Mouse (Mus musculus) megakaryocyte progenitor cell, adult 5-6 weeks (primary cell): ENCODE measurements around the gene Olfr642. TPM values are rescaled to one million over a fixed set of nuclear protein-coding genes. Genes with fewer than 3 reads are reported as not detected.

ENCODE experiments used
- ATAC-seq: replicated peaks from 2 replicates; pipeline ENCODE4 v1.8.0; 2016; ENCODE audit warnings: mild to moderate bottlenecking, moderate TSS enrichment, inconsistent platforms; ENCODE audit not compliant: poor library complexity
- total RNA-seq, 2 experiments: library from RNA; stranded (forward) in 1 of 2; stranded (reverse) in 1 of 2; fragments of 157-497, 149-512 nt in 1 of 2; fragments of 200-1000 nt in 1 of 2; gene quantifications; 2 replicates each; pipeline versions ENCODE4 v1.2.3 to v1.2.4; 2015 to 2017

Olfr642 gene
- total RNA-seq (2015) (not detected in 2 replicates), total RNA-seq (2017) (not detected in 2 replicates)

DNA sequence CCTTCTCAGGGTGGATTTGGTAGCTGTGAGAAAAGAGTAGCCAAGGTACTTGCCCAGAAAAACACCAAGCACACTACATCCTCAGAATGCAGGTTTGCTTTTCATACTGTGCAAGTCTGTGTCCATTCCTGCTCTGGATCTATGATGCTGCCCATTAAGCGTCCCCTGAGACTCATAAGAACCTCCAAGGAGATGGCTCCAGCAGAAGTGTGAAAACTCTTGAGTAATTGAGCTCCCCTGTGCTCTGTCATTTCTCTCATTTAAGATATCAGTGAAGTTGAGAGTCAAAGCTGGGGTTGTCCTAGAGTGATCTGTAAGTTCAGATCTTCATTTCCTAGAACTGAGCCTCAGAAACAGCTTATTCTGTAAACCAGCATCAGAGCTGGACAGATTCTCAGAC is at the start of gene Olfr642:
Olfr642 (minus strand) TSS at position 101 of the 400 bp plus-strand sequence.
- no peak for ATAC-seq

- no peak for ATAC-seq
These were observed 32.9 kb upstream of the Olfr642 start, which contains the start of gene Olfr645 for GRCm38 (mm10) chr7:104085365-104085764. TSS of gene Olfr645 (minus strand) at chr7:104085465.

DNA sequence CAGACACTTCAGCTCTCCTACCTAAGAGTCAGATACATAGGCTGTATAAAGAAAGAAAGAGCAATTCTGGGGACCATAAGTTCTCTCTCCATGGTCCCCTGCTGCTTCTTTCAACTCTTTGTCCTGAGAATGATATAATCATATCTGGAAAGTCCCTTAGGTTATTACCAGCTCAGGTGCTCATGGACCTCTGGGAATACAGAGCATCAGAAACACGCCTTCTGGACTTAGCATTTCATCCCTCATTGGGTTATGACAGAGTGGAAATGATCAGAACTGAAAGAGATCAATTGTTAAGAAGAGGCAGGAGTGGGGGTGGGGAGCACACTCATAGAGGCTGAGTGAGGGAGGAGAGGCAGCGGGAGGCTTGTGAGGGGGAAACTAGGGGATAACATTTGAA is 19.3 kb upstream of the Olfr642 start, which contains the start of gene Olfr644:
Olfr644 (minus strand) TSS at position 101 of the 400 bp plus-strand sequence.
- no peak for ATAC-seq

- no peak for ATAC-seq
These were observed 8.9 kb upstream of the Olfr642 start, which contains the start of gene 4930516K23Rik for GRCm38 (mm10) chr7:104061345-104061744. TSS of gene 4930516K23Rik (minus strand) at chr7:104061445.

DNA sequence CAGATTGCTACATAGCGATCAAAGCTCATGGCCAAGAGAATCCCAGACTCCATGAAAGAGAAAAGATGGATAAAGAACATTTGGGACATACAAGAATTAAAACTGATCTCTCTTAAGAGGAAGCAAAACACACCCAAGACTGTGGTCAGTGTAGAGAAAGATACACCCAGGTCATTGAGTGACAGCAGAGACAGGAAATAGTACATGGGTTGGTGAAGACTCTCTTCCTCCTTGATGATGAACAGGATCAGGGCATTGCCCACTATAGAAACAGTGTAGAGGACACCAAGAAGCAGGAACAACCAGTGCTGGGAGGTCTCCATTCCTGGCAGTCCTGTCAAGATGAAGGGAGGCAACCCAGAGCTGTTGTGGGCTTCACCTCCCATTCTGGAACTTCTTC is 6.7 kb upstream of the Olfr642 start:
- peak; percentile 63; the same call in 1 of the 2 replicates for ATAC-seq

DNA sequence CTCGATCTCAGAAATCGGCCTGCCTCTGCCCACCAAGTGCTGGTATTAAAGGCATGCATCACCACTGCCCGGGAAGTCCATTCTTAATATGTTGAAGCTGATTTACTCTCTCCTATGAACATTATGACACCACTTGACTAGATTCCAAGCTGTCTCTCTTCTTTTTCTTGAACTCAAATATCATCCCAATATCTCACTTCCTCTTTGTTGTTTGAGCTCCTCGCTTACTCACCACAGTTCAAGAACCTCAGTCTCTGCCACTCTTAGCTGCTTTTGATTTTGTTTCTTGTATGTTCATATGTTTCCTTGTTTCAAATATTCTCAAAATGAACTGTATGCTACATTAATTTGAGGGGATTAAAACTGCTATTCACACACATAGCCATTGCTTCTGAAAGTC is 1.7 kb downstream of the Olfr642 start:
- ATAC-seq: peak; percentile 83

DNA sequence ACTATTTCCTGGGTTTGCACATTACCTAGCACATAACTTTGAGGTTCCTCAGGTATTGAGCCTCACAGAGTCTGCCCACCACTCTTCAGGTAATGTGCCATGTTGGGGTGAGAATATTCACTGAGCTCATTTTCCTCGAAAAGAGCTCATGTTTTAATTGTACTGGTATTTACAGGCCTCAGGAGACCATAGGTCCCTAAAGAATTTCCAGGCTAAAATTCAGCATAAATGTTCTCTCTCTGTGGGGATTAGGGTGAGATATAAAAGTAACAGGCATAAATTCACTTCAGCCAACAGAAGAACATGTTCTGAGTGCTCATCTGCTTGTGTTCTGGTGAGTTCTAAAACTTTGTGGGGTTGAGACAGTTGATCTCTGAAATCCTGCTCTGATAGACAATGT is 17.3 kb downstream of the Olfr642 start, which contains the start of gene Olfr641:
Olfr641 (plus strand) TSS at position 301 of the 400 bp plus-strand sequence.
- no peak for ATAC-seq

DNA sequence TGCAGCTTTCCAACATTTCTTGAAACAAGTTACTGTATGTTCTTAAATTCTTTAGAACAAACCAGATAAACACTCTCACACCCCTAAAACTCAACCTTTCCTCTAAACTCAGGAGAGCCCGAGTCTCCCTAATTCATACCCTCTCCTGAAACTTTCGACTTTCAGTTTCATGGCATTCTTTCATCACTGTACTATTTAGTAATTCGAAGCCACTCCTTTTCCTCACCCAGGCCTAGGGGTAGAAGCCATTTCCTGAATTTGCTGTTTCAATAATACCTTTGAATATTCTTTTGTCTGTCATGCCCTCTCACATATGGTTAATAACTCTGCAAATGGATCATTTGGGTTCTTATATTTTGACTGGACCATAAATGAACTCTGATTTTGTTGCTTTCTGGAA is 25.5 kb downstream of the Olfr642 start:
- ATAC-seq: peak; percentile 86

DNA sequence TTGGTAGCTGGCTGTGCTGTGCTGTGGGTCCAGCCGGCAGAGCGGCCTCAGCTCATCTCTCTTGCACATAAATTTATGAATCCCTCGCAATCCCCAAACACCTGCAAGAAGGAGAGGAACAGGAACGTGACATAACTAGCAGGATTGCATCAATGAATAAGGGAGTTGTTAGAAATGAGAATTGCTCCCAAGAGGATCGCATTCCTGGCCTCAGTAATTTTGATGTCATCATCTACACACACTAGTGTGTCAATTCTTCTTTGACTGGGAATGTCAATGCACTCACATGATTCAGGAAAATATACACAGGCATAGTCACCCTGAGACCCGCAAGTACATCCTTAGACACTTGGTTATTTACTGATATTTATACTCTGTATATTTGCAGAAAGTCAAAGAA is 27.0 kb downstream of the Olfr642 start, which contains the start of gene Olfr640:
Olfr640 (minus strand) TSS at position 101 of the 400 bp plus-strand sequence.
- no peak for ATAC-seq

GRCm38 (mm10) chr7:104021651-104022050 is 30.8 kb downstream of the Olfr642 start:
- ATAC-seq: peak; percentile 81

DNA sequence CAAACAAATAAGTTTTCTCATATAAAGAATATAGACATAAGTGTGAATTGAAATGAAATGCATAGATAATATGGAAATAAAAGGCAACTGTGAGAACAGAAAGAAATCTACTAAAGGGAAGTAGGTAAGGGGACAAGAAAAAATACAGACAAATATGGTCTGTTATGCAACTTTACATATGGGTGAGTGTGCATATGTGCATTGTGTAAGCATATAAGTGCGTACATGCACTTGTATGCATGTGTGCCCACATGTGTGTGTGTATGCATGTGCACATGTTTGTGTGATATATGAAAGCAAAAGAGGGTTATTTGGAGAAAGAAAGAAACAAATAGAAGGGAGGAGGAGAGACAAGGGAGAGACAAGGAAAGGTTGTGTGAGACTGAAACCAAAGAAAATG is 33.5 kb downstream of the Olfr642 start:
- ATAC-seq: peak; percentile 73

- ATAC-seq: no peak
These were observed 35.3 kb downstream of the Olfr642 start, which contains the start of gene Olfr639 for GRCm38 (mm10) chr7:104017203-104017602. TSS of gene Olfr639 (minus strand) at chr7:104017303.

DNA sequence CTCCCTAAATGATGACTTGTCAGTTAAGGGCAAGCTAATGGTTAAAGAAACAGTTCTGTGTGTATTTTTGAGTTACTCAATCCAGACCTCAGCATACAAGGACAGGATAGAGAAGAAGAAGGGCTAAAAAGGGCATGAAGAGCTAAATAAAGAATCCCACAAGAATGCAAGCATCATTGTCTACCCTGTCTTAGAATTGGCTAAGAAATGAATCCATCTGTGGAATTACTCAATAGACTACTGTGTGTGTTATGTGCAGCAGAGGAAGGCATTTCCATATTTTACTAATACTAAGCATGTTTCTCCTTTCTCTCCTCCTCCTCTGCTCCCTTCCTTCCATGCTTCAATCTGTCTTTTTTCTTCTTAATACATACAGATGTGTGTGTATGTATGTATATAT is 53.3 kb downstream of the Olfr642 start:
- peak; percentile 85 for ATAC-seq

DNA sequence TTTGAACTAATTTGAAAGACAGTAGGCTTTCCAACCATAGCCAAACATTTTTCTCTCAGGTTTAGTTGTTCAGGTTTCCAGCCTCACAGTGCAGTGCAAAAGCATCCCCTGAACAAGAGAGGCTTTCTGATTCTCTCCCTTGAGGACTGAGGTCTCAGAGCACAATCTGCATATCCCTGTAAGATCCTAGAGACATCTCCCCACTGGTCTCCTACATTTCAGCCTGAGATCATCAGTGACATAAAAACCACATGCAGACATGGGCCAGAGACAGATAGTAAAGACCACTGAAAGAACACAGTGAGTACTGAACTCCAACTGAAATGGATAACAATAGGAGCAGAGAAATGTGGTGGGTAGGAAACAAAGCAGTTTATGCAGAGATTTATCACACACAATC is 54.0 kb downstream of the Olfr642 start, which contains the start of gene Olfr638:
Olfr638 (plus strand) TSS at position 301 of the 400 bp plus-strand sequence.
- ATAC-seq: no peak

Other genes starting within 250 kb of the Olfr642 start
- gene Hbb-bt, start 238.7 kb downstream of the Olfr642 start, total RNA-seq (2015): 16.9 and 36.5 TPM in 2 replicates
- 0.71 and 3.5 TPM in 2 replicates for gene Hbb-bt, start 238.7 kb downstream of the Olfr642 start, total RNA-seq (2017)
- 25.1 and 66.9 TPM in 2 replicates for gene Hbb-bs, start 224.6 kb downstream of the Olfr642 start, total RNA-seq (2015)
- gene Hbb-bs, start 224.6 kb downstream of the Olfr642 start, total RNA-seq (2017): 7.5 and 24.0 TPM in 2 replicates
- not detected in 2 replicates for gene Hbb-bh2, start 212.1 kb downstream of the Olfr642 start, total RNA-seq (2015)
- not detected in 2 replicates for gene Hbb-bh2, start 212.1 kb downstream of the Olfr642 start, total RNA-seq (2017)
- gene Hbb-bh1, start 209.5 kb downstream of the Olfr642 start, total RNA-seq (2015): not detected in 2 replicates
- not detected in 2 replicates for gene Hbb-bh1, start 209.5 kb downstream of the Olfr642 start, total RNA-seq (2017)
- not detected in 2 replicates for gene Hbb-y, start 199.4 kb downstream of the Olfr642 start, total RNA-seq (2015)
- not detected in 2 replicates for gene Hbb-y, start 199.4 kb downstream of the Olfr642 start, total RNA-seq (2017)
- not detected in 2 replicates for gene Olfr66, start 166.4 kb downstream of the Olfr642 start, total RNA-seq (2015)
- not detected in 2 replicates for gene Olfr66, start 166.4 kb downstream of the Olfr642 start, total RNA-seq (2017)
- not detected in 2 replicates for gene Olfr64, start 158.2 kb downstream of the Olfr642 start, total RNA-seq (2015)
- not detected in 2 replicates for gene Olfr64, start 158.2 kb downstream of the Olfr642 start, total RNA-seq (2017)
- gene Olfr65, start 149.2 kb downstream of the Olfr642 start, total RNA-seq (2015): not detected in 2 replicates
- gene Olfr65, start 149.2 kb downstream of the Olfr642 start, total RNA-seq (2017): not detected in 2 replicates
- gene Olfr631, start 123.8 kb downstream of the Olfr642 start, total RNA-seq (2015): not detected in 2 replicates
- not detected in 2 replicates for gene Olfr631, start 123.8 kb downstream of the Olfr642 start, total RNA-seq (2017)
- gene Olfr632, start 118.3 kb downstream of the Olfr642 start, total RNA-seq (2015): not detected in 2 replicates
- not detected in 2 replicates for gene Olfr632, start 118.3 kb downstream of the Olfr642 start, total RNA-seq (2017)
- gene Olfr633, start 108.2 kb downstream of the Olfr642 start, total RNA-seq (2015): not detected in 2 replicates
- gene Olfr633, start 108.2 kb downstream of the Olfr642 start, total RNA-seq (2017): not detected in 2 replicates
- gene Olfr635, start 81.5 kb downstream of the Olfr642 start, total RNA-seq (2015): not detected in 2 replicates
- gene Olfr635, start 81.5 kb downstream of the Olfr642 start, total RNA-seq (2017): not detected in 2 replicates
- gene Olfr638, start 53.9 kb downstream of the Olfr642 start, total RNA-seq (2015): not detected in 2 replicates
- gene Olfr638, start 53.9 kb downstream of the Olfr642 start, total RNA-seq (2017): not detected in 2 replicates
- gene Olfr639, start 35.4 kb downstream of the Olfr642 start, total RNA-seq (2015): 0.02 TPM in 1 of 2 replicates, not detected in the other
- gene Olfr639, start 35.4 kb downstream of the Olfr642 start, total RNA-seq (2017): not detected in 2 replicates
- gene Olfr640, start 27.1 kb downstream of the Olfr642 start, total RNA-seq (2015): not detected in 2 replicates
- not detected in 2 replicates for gene Olfr640, start 27.1 kb downstream of the Olfr642 start, total RNA-seq (2017)
- gene Olfr641, start 17.2 kb downstream of the Olfr642 start, total RNA-seq (2015): not detected in 2 replicates
- not detected in 2 replicates for gene Olfr641, start 17.2 kb downstream of the Olfr642 start, total RNA-seq (2017)
- gene 4930516K23Rik, start 8.8 kb upstream of the Olfr642 start, total RNA-seq (2015): not detected in 2 replicates
- not detected in 2 replicates for gene 4930516K23Rik, start 8.8 kb upstream of the Olfr642 start, total RNA-seq (2017)
- gene Olfr644, start 19.2 kb upstream of the Olfr642 start, total RNA-seq (2015): not detected in 2 replicates
- not detected in 2 replicates for gene Olfr644, start 19.2 kb upstream of the Olfr642 start, total RNA-seq (2017)
- gene Olfr645, start 32.8 kb upstream of the Olfr642 start, total RNA-seq (2015): not detected in 2 replicates
- gene Olfr645, start 32.8 kb upstream of the Olfr642 start, total RNA-seq (2017): not detected in 2 replicates
- gene Olfr646, start 52.2 kb upstream of the Olfr642 start, total RNA-seq (2015): not detected in 2 replicates
- gene Olfr646, start 52.2 kb upstream of the Olfr642 start, total RNA-seq (2017): not detected in 2 replicates
- not detected in 2 replicates for gene Ubqln5, start 77.2 kb upstream of the Olfr642 start, total RNA-seq (2015)
- gene Ubqln5, start 77.2 kb upstream of the Olfr642 start, total RNA-seq (2017): not detected in 2 replicates
- gene Olfr643, start 84.7 kb upstream of the Olfr642 start, total RNA-seq (2015): not detected in 2 replicates
- gene Olfr643, start 84.7 kb upstream of the Olfr642 start, total RNA-seq (2017): not detected in 2 replicates
- gene Ubqln3, start 90.6 kb upstream of the Olfr642 start, total RNA-seq (2015): not detected in 2 replicates
- not detected in 2 replicates for gene Ubqln3, start 90.6 kb upstream of the Olfr642 start, total RNA-seq (2017)
- not detected in 2 replicates for gene Ubqlnl, start 97.9 kb upstream of the Olfr642 start, total RNA-seq (2015)
- gene Ubqlnl, start 97.9 kb upstream of the Olfr642 start, total RNA-seq (2017): not detected in 2 replicates
- gene Olfm5, start 112.2 kb upstream of the Olfr642 start, total RNA-seq (2015): 0.15 TPM in 1 of 2 replicates, not detected in the other
- 0.17 TPM in 1 of 2 replicates, not detected in the other for gene Olfm5, start 112.2 kb upstream of the Olfr642 start, total RNA-seq (2017)
- not detected in 2 replicates for gene Olfr648, start 130.7 kb upstream of the Olfr642 start, total RNA-seq (2015)
- not detected in 2 replicates for gene Olfr648, start 130.7 kb upstream of the Olfr642 start, total RNA-seq (2017)
- gene Olfr649, start 143.3 kb upstream of the Olfr642 start, total RNA-seq (2015): not detected in 2 replicates
- not detected in 2 replicates for gene Olfr649, start 143.3 kb upstream of the Olfr642 start, total RNA-seq (2017)
- 2.3 and 3.7 TPM in 2 replicates for gene Trim6, start 166.1 kb upstream of the Olfr642 start, total RNA-seq (2015)
- 2.1 and 2.5 TPM in 2 replicates for gene Trim6, start 166.1 kb upstream of the Olfr642 start, total RNA-seq (2017)
- 8.6 and 10.9 TPM in 2 replicates for gene Trim34a, start 191.8 kb upstream of the Olfr642 start, total RNA-seq (2015)
- gene Trim34a, start 191.8 kb upstream of the Olfr642 start, total RNA-seq (2017): 10.4 and 16.4 TPM in 2 replicates
- gene Trim5, start 235.4 kb upstream of the Olfr642 start, total RNA-seq (2015): 4.7 and 5.3 TPM in 2 replicates
- 6.9 and 8.0 TPM in 2 replicates for gene Trim5, start 235.4 kb upstream of the Olfr642 start, total RNA-seq (2017)